Mouse (Mus musculus): ENCODE data around the gene Lefty2.
A peak's percentile ranks its signal among the peaks of the same experiment; 100 is the strongest.

Gene Lefty2

GRCm38 (mm10) chr1:180901107-180901506, 8.2 kb downstream of the Lefty2 start:
- DNase-seq = peak; percentile 36 to 52

DNA sequence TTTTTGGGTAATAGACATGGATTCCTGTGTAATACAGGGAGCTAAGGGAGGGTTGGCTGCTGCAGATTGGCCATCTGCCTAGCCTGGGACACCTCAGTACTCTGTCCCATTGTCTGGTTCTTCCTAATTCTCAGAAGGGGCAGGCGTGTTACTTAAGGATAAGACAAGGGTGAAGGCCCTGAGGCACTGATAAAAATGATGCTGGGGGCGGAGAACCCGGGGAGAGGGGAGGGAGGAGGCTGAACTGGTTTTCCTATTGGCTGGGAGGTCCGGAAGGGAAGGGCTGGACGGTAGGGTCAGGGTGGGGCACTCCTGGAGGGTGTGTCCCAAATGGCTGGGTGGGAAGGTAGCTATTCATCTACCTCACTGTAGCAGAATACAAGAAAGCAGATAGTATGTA, 10.0 kb downstream of the Lefty2 start:
- DNase-seq = no peak

DNA sequence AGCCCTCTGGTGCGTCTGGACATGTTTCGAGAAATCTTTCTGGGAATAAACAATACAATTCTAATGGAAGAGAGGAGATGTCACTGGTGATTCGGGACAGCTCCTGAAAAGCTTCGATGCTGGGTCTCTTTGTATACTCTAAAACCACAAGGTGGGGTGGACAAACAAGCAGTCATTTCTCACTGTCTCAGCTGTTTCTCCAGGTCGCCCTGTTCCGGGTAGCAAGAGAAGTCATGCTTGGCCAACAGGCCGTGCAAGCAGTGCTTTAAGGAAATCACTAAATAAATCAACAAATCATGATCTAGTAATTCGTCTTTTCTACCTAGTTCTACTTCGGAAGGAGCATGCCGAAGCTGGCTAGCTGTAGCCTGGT, 10.7 kb downstream of the Lefty2 start:
- no peak for DNase-seq

DNA sequence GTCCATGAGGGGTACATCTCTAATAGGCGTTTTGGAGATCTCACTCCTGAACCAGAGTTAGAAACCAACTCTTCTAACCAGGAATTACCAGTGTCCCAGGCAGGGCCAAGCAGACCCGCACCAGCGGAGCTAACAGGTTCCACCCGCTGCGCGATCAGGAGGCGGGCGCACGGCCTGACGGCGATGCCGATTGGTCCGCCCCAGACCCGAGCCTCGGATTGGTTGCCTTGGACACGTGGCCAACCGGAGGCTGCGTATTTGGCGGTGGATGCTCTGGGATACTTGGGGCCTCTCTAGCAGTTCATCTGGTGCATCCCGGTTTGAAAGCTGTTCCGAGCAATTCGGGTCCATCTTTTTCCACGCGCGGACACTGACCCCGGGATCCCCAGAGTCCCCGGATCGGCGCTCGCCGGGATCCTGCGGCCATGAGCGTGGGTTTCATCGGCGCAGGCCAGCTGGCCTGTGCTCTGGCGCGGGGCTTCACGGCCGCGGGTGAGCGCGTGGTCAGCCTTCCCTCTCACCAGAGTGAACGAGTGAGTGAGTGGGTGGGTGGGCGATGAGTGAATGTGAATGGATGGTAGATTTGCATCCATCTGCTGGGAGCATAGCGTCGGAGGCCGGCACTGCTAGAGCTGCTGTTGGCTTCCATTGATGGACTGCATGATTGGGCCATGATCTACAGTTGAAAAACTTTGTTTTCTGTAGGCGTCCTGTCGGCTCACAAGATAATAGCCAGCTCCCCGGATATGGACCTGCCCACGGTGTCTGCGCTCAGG, 11.3 kb downstream of the Lefty2 start, which contains the start of gene Pycr2:
Gene Pycr2, plus strand, starts transcription at position 255 of the 776 bp plus-strand sequence.
- DNase-seq = peak; percentile 94

- no peak for DNase-seq
These were observed 11.8 kb downstream of the Lefty2 start for GRCm38 (mm10) chr1:180904815-180905080.

- no peak for DNase-seq
These were observed 12.4 kb downstream of the Lefty2 start for GRCm38 (mm10) chr1:180905307-180905706.

DNA sequence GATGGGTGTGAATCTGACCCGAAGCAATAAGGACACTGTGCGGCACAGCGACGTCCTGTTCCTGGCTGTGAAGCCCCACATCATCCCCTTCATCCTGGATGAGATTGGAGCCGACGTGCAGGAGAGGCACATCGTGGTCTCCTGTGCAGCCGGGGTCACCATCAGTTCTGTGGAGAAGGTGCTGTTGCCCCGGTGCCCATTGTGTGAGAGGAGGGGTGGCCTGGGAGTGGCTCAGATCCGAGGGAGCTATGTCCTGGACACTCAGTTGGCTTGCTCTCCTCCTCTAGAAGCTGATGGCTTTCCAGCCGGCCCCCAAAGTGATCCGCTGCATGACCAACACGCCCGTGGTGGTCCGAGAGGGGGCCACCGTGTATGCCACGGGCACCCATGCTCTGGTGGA, 13.0 kb downstream of the Lefty2 start:
- no peak for DNase-seq

DNA sequence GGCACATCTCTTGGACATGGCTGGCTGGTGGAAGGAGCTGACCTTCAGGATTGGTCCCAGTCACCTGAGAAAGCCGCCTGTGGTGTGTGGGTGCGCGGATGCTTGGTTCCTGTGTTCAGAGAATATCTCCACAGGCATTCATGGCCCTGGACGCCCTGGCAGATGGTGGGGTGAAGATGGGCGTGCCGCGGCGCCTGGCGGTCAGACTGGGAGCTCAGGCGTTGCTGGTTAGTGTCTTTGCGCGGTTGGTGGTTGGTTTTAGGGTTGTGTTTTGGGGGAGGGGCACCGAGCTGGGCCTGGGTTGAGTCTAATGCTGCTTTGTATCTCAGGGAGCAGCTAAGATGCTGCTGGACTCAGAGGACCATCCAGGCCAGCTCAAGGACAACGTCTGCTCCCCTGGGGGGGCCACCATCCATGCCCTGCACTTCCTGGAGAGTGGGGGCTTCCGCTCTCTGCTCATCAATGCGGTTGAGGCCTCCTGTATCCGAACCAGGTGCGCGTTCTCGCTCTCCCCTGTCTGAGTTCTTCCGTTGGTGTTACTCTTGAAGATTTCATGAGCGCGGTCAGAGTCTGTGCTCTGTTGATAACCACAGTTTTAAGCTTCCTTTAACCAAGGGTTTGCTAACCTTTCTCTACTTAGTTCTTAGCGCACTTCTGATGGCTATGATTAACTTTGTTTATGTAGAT, 13.7 kb downstream of the Lefty2 start:
- no peak for DNase-seq

GRCm38 (mm10) chr1:180911138-180911537, 18.2 kb downstream of the Lefty2 start:
- no peak for DNase-seq

- DNase-seq = no peak
These were observed 18.9 kb downstream of the Lefty2 start for GRCm38 (mm10) chr1:180911653-180912287.

GRCm38 (mm10) chr1:180912792-180913191, 19.9 kb downstream of the Lefty2 start:
- DNase-seq = no peak

DNA sequence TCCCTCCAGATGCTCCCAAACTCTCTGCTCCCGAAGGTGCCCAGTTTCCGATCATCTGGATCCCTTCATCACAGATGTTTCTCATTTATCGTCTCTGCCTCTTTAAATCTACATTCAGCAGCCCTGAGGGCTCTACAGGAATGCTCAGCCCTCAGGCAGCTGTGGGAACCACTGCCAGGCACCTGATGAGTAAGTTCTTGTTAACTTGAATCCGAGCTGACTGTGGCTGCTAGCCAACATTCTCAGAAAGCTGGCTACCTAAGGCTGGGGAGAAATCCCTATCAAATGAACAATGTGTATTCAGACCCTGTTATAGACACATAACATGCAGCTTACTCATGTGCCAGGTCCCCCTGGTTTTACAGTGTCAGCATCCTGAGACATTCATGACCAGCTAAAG, 20.9 kb downstream of the Lefty2 start:
- DNase-seq = no peak

DNA sequence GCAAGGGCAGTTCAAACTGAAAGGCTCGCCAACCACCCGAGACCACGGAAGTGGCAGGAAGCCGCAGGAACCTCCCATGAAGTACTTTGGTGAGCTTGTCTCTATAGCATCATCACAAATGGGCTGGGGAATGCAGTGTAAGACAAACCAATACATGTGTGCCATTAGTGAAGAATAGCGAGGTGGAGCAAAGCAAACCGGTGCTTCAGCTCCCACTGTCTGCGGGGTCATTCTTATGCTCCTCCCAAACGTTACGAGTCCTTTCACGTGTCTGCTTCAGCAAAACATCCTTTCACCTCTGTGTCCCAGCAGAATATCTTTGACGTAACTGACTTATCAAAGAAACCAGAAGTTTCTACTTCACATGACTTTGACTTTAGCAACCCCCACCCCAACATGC, 23.5 kb downstream of the Lefty2 start:
- no peak for DNase-seq

GRCm38 (mm10) chr1:180917053-180917452, 24.1 kb downstream of the Lefty2 start:
- DNase-seq = no peak

DNA sequence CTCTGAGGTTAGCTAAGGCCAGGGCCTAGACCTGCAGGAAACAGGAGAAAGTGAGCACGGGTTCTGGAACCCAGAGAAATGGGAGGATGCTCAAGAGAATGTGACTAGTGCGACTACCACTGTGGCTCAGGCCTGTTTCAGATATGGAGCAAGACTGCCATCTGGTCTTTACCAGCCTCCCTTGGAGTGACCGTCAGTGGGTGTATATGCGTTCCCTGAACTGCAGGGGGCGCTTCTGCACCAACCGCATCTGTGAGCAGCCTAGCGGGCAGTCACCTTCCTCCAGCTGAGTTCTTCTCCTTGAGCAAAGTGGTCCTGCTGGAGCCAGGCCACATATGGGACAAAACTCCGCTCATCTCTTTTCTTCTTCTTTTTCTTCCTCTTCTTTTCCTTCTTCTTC, 26.8 kb downstream of the Lefty2 start:
- DNase-seq = no peak

DNA sequence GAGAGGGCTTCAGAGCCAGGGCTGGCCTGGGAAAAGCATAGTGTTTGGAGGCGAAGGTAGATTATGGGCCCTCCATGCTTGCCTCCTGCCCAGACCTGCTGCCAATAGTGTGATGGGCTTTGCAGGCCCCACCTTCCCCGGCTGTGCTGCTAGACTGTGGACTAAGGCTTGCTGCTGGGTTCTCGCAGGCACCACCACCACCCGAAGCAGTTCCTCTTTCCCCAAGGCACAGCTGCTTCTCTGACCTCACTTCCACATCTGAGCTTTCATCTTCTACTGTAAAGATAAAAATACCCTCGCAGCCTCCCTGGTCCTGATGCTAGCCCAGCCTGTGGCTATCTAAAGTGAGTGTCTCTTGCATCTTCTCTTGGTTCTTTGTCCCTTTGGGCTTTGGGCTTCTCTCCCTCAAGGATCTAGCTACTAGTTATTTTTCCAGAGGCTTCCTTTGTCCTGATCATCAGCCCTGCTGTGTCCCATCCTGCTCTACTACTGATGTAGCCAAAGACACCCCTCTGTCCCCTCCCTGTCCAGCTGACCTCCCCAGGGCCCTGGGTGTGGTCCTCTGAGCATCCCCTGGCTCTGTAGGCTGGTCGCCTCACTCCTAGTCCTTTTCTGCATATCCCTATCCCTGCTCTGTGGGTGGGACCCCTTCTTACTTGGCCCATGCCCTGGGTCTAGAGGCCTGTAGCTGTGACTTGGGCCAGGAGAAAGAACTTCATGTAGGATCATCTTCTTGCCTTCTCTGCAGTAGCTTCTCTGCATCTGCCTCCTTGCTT, 29.6 kb downstream of the Lefty2 start:
- no peak for DNase-seq

DNA sequence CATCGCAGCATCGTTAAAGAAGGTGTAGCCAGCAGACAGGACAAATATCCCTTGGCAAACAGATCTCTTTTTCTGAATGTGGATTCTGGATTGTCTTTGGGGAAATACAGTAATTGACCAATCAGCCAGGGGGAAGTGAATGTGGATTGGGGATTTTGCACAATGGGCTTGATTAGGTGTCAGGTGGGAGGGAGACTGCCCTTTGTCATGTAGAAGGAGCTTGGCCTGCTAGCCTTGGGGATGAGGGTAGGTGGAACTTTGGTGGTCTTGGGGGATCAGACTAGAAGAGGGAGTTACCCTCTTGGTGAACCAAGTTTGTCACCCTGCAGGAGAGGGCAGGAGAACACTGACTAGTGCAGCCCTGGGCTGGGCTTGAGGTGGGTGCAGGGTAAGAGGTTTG, 31.8 kb downstream of the Lefty2 start:
- no peak for DNase-seq

- DNase-seq = no peak
These were observed 33.4 kb downstream of the Lefty2 start for GRCm38 (mm10) chr1:180926286-180926685.

DNA sequence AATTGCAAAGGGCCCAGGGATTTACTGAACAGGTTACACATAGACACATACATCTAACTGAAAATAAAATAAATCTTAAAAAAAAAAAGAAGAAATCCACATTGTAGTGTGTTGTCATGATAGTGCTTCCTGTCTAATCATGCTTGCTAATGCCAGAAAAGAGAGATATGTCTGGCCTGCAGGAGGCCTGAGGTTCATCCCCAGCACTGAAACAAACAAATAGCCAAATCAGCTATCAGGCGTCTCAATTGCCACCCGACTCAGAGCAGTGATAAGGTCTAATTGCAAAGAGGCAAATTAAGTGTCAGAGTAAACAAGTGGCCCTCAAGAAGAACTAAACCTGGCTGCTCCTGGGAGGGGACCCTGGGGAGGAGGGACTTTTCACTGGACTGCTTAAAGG, 36.7 kb downstream of the Lefty2 start:
- DNase-seq = no peak

GRCm38 (mm10) chr1:180931106-180931505, 38.2 kb downstream of the Lefty2 start:
- DNase-seq = no peak

DNA sequence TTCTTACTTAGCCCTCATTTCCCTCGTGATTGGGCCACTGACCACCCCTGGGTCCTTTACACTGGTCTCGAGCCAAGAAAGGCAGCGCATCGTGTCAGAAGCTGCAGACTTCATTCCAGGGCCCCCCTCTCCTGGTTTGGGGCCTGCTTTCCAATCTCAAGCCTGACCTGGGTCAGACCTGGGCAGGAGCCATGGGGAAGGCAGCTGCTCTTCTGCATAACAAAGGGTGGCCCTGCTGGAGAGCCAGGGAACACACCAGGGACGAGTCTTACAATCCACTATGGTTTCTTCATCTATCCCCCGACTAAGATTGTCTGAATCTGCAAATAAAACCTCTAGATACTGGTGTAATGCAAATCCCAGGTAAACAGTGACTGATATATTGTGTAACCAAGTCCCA, 40.8 kb downstream of the Lefty2 start:
- no peak for DNase-seq

DNA sequence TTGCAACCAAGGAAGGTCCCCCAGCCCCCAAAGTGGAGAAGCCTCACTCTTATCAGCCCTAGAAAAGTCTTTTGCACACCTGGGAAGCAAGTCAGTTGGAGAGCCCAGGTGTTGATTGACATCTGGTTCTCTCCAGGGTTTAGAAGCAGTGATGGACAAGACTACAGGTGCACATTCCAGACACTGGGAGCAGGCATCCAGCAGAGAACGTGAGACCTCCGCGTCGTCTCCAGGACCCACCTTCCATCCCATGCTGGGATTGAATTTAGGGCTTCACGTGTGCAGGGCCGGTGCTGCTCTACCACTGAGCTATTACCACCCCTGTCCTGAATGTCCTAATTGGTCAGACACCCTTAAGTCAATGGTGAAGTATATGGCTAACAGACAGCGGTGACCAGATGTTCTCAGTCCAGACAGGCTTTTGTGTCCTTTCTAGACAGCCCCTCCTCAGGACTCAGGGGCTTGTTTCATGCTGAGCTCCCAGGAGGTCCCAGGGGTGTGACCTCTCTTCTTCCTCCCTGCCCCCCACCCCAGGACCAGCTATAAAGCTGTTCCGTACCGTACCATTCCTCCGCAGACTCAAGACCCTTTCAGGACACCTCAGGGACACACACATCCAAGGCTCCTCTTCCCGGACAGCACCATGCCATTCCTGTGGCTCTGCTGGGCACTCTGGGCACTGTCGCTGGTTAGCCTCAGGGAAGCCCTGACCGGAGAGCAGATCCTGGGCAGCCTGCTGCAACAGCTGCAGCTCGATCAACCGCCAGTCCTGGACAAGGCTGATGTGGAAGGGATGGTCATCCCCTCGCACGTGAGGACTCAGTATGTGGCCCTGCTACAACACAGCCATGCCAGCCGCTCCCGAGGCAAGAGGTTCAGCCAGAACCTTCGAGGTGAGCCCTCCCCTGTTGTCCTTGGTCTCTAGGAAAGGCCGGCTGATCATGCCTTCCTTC, 41.8 kb downstream of the Lefty2 start, which contains the start of gene Lefty1:
Gene Lefty1, plus strand, starts transcription at position 556 of the 953 bp plus-strand sequence.
- DNase-seq = no peak

Measured in cerebellum, adult 18-20 months (tissue).